Mouse (Mus musculus): ENCODE measurements at regions not wholly inside any gene's neighbourhood (a gene's known extent, or its start where the extent isn't known, plus 50 kb on each side); places are given as distances from the start of the nearest gene placed in this dataset.

DNA sequence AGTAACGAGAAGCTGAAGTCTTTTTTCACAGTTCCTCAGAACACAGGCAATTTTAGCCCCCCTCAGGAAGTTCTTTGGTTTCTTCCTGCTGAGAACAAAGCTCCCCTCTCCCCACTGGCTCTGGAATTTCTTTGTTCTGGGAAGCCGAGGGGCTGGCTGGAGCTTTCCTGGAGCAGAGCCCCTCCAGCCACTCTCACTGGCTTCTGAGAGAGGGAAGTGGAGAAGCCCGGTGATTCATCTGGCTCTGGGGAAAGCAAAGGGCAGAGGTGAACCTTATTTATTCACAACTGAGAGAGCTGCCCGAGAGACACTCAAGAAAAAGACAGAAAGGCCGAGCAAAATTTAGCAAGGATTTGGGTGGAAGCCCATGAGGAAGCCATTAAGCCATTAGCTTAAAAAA lies 63.9 kb downstream of the Ddx3x start:
- peak in 1 of 2 experiments; percentile 2 for DNase-seq

DNA sequence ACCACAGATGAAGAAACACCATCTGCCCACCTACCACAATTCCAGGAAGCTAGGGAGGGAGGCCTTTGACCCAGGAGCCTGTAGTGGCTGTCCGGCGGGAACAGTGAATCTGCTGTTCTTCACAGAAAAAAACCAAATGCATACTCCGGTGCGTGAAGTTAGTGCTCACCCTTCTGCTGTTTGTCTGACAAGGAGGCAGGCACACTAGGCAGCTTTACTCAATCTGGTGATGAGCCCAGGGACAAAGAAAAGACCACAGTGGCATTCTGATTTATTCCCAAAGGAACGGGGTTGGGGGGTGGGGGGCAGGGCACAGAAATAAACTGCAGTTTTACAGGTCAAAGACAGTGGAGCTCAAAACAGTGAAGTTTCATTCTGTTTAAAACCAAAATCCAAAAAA lies 64.4 kb downstream of the Ddx3x start:
- no peak for DNase-seq

DNA sequence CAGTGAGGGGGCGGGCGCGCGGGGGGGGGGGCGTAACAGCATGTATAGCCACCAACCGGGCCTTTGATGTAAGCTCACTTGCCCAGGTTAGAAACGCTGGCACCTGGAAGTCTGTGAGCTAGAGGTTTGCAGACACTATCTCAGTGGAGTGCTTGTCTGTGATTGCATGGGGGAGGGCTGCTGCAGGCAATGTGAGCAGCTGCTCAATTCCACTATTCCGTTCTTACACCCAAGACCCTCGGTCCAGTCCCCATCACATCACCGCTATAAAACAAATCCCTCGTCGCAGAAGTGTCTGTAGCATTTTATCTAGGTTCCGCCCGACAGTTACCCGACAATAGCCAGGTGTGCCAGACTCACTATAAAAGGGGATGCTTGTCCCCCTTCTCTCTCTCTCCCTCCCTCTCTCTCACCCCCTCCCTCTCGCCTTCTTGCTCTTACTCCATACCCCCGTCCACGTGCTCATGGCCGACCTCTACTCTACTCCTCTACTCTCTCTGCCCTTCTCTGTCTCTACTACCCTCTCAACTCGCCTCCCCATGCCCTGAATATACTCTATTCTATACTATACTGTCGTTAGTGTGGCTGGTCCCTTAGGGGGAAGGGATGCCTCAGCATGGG lies 65.4 kb downstream of the Ddx3x start:
- DNase-seq: peak; percentile 39 to 46

DNA sequence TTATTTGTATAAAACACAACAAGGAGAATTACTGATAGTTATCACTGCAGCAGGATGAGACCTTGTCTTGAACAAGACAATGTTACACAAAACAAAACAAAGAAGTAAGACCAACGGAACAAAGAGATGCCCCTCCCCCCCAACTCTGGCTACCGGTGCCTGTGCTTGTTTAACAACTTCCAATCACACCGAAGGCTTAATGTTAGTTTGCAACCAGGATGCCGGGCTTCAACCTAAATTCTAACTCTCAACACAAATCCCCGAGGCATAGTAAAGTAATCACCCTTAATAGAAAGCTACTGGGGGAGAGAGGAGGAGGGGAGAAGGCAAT lies 65.9 kb downstream of the Ddx3x start:
- peak; percentile 50 to 52 for DNase-seq

DNA sequence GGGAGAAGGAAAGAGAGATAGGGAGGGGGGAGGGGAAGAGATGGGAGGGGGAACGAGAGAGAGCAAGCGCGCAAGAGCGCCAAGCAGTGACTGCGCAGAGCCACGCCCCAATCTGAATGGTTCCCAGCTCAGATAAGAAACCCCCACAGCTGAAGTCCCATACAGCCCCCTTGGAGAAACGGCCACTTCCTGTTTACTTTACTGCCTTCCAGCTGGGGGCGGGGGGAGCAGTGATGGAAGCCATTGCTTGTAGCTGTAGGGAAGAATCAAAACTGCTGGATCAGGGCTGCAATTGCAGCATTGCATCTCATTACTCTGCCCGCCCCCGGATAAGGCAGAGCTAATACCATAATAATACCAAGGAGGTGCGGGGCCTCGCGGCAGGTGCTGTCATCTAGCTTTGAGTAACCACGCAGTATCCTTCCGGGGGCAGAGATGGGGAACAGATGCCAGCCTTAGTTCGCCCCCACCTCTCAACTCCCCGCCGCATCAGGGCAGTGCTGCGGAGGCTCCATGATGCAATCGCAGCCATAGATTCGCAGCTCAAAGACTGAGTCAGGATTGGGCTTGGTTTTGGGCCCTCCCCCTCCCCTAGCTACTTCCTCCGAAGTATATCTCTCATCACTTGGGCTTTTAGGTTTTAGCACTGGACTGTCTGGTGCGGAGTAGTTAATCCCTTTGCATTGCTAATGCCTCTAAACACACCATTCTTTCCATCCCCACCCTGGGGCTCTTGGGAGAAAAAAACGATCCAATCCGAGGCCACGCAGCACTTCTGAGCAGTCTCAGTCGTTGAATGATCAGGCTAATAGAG lies 66.5 kb downstream of the Ddx3x start:
- DNase-seq: peak; percentile 72 to 78

DNA sequence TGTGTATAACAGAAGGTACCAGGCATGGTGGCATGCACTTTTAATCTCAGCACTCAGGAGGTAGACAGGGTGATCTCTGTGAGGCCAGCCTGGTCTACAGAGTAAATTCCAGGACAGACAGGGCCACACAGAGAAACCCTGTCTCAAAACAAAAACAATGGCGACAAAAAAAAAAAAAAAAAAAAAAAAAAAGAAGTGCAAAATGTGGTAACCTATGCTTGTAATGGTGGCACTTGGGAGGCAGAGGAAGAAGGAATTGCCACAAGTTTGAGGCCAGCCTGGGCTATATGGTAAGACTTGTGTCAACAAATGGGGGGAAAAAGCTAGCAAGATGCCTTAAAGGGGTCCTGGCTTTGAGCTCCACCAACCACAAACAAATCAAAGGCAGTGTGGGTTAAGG lies 67.6 kb downstream of the Ddx3x start:
- DNase-seq: no peak

DNA sequence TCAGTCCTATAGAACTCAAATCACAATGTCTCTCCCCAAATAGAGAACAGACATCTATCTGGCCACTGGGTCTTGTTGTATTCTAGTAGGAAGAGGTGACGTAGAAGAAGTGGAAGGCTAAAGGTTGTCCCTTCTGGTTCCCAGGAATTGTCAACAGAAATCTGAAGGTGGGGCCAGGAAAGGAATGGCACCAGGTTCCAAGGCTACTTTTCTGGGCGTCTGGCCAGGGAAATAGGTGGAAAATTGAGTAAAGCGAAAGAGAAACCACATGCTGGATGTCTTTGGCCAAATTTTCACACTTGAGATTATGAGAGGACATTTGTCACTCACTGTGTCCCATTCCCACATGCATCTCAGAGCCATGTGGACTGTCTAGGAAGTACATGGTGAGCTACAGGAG lies 69.7 kb downstream of the Ddx3x start:
- DNase-seq: no peak

DNA sequence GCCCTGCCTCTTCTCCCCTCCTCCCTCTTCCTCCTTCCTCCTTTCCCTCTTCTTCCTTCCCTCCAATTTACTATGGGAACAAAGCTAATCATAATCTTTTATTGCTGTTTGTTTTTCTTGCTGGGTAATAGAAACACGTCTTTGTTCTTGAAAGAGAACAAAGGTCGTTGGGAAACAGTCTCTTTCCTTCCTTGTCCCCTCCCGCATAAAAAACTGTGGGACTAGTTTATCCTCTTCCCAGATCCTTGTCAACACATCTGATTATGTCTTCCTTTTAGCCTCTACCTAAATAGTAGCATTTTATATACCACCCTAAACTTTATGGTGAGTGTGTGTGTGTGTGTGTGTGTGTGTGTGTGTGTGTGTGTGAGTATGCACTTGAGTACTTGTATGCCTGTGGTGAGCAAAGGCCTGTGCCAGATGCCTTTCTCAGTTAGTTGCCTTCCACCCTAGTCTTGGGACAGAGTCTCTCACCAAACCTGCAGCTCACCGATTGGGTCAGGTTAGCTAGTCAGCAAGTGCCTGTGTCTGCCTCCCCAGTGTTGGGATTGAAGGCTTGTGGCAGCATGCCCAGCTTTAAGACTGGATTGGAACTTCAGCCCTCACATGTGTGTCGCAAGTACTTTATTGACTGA lies 76.5 kb downstream of the Ddx3x start:
- DNase-seq: no peak

DNA sequence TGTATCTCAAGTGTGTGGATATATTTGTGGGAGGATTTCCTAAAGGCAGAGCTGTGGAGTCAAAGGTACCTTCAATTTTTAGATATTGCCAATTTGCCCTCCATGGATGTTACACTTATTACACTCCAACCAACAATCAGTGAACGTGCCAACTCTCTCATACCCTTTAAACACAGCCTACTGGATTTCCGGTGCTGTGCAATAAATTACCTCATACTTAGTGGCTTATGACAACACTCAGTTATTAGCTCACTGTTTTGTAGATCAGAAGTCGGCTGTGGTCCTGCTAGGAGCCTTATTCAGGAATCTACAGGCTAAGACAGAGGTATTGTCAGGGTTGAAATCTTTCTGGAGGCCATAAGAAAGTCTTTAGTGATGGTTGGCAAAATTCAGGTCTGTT lies 77.2 kb downstream of the Ddx3x start:
- DNase-seq: no peak

DNA sequence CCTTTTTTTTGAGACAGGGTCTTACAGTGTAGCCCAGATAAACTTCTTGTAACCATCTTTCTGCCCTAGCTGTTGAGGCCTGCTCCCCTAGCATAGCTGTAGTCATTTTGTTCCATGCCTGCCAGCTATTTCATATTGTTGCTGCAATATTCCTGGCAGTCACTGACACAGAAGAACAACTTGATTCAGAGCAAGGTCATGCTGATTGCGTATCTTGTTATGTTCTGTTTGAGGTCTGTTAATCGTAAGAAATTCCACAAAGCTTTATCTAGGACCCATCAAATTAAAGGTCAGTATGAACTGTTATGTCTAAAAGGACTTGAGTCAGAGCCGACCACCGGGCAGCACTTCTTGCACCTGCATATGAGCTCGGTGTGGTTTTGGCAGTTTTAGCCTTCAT lies 79.7 kb downstream of the Ddx3x start:
- DNase-seq: no peak

DNA sequence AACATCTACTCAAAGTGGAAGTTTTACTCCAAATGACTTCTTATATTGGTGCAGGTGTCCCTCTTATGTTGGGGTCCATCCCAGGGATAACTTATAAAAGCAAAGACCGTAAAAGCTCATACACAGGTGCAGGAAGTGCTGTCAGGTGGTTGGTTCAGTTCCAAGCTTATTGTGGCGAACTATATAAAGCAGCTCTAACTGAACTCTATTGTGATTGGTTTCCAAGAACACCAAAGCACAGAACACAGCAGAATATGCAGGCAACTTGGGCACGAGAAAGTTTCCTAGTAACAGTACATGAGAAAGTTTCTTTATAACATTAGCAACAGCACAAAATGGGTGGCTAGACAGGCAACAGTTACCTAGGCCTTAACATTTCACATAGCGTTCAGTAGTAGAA lies 89.5 kb downstream of the Ddx3x start:
- no peak for DNase-seq

DNA sequence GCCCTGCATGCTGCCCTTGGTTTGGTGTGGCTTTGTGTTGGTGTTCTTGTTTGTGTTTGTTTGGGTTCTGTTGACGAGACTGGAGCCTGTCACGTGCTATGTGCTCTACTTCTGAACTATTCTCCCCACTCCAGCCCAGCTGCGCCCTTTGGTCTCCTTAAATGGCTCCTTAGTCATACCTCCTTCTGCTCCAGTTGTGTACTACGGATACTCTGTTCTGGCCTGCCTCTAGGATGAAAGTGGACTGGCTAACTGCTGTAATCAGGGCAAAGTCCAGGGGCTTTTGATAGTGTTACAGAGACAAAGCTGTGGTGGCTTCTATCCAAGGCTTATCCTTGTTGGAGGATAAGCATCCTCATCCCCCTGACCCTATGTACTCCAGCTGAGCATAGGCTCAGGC lies 92.0 kb downstream of the Ddx3x start:
- no peak for DNase-seq

DNA sequence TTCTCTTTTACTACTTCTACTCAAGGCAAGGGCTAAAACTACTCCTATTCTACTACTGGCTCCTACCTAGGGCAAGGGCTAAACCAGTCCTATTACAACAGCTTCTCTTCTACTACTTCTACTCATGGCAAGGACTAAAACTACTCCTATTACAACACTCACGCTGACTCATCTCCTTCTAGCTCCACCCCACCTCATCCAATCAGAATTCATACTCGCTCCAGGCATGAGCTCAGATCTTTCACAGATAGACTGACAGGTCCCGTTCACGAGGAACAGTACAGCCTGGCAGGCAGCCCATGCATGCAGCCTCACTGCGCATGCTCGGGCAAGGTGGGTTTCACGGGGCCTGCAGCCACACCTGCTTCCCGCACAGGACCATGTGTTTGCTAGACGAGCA lies 79.6 kb upstream of the Nyx start:
- DNase-seq: no peak

DNA sequence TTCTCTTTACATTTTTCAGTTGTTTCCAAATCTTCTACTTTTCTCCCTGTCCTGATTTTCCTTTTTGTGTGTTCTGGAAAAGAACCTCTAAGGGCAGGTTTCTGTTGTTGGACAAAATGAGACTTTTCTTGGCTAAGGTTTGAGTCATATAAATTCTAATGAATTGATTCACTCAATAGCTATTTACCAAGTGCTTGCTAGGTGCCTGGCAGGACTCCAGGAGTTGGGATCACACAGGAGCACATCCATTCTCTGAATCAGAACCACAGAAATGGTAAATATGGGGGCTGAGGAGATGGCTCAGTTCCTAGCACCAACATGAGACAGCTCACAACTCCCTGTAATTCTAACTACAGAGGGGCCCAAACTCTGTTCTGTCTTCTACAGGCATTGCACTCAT lies 67.4 kb upstream of the Nyx start:
- peak in 1 of 2 experiments; percentile 7 for DNase-seq

DNA sequence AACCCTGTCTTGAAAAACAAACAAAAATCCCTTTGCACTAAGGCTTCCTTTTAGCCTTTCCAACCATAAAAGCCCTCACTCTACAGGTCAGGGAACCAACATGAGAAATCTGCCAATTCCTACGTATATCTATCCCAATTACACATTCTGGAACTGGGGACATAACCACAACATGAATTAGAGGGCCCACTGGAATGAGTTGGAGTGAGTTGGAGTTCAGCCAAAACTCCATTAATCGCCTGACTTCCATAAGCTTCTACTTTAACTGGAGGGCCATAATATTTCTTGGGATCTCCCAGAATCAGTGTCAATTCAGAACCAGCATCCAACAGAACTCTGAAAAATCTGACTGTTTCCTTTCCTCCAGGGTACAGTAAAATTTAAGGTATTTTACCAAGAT lies 53.2 kb upstream of the Nyx start:
- DNase-seq: no peak

DNA sequence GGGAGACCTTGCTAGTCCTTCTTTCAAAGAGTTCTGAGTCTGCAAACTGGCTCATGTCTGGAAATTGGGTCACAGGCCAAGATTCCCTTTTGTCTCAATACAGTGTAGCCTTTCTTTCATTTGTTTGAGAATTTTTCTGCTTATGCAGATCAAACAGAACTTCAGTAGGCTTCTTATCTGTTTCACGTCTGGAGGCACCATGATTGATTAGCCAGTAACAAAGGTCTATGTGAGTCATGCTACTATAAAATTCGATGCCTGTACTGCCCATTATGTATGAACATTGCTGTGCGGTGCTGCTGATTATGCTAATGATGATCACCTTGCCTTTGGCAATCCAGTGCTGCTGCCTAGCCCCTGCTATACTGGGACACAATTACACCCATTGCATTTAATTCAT lies 52.8 kb upstream of the Nyx start:
- DNase-seq: no peak

Measured in cerebellum, postnatal 25 days (tissue).